Mouse (Mus musculus): ENCODE measurements around the gene Nedd9. TPM values are rescaled to one million over a fixed set of nuclear protein-coding genes. Genes with fewer than 3 reads are reported as not detected.
"Not testable (repeated sequence)": the region's sequence is repeated elsewhere in the genome, so short reads cannot be mapped to it uniquely, and the experiment has no call there.

The Nedd9 gene
- total and polyA plus RNA-seq, 2 experiments from 2014 or later, result 12.6 to 30.5 TPM

- Histone ChIP-seq H3K9me3 (ENCODE audit: low read length) (no peaks in the 10 kb centered on the region), H3K27ac (ENCODE audit: low read depth, low read length) (no peak overlapping the region), H3K4me2 (ENCODE audit: low read depth) (no peak overlapping the region), H3K27me3 (ENCODE audit: insufficient read depth, low read length) (no peaks in the 10 kb centered on the region), H3K36me3 (ENCODE audit: insufficient read depth) (no peaks in the 10 kb centered on the region), H3K9ac (no peak overlapping the region), H3K4me3 (ENCODE audit: low read depth, low read length) (no peak overlapping the region), H3K4me1 (ENCODE audit: insufficient read depth) (no peaks in the 10 kb centered on the region)
- DNase-seq (no peak), ATAC-seq (no peak)
- WGBS, result 41% methylated on average over 4 of the region's 4 CpGs
- TF ChIP-seq CTCF (IDR thresholded peaks at IDR 0.05; ENCODE audit: low read depth), result no peak
These were observed 111.1 kb downstream of the Nedd9 start for GRCm38 (mm10) chr13:41376111-41376510.

- ATAC-seq (no peak), DNase-seq (no peak)
- WGBS, result 83% methylated on average over 6 of the region's 6 CpGs
- no peaks in the 10 kb centered on the region for H3K9me3 ChIP-seq (ENCODE audit: low read length)
- H3K36me3 ChIP-seq (ENCODE audit: insufficient read depth), result no peaks in the 10 kb centered on the region
- no peak for TF ChIP-seq CTCF (IDR thresholded peaks at IDR 0.05; ENCODE audit: low read depth)
- H3K27me3 ChIP-seq (ENCODE audit: insufficient read depth, low read length), result no peaks in the 10 kb centered on the region
- H3K9ac ChIP-seq, result no peak overlapping the region
- no peaks in the 10 kb centered on the region for H3K4me1 ChIP-seq (ENCODE audit: insufficient read depth)
- H3K4me3 ChIP-seq (ENCODE audit: low read depth, low read length), result no peak overlapping the region
- no peak overlapping the region for H3K4me2 ChIP-seq (ENCODE audit: low read depth)
- no peak overlapping the region for H3K27ac ChIP-seq (ENCODE audit: low read depth, low read length)
These were observed 111.5 kb downstream of the Nedd9 start for GRCm38 (mm10) chr13:41375696-41376095.

GRCm38 (mm10) chr13:41374886-41375285, 112.3 kb downstream of the Nedd9 start:
- H3K9me3 ChIP-seq (ENCODE audit: low read length), result no peaks in the 10 kb centered on the region
- no peak for TF ChIP-seq CTCF (IDR thresholded peaks at IDR 0.05; ENCODE audit: low read depth)
- 97% methylated on average over 1 of the region's 1 CpGs for WGBS
- no peaks in the 10 kb centered on the region for H3K4me1 ChIP-seq (ENCODE audit: insufficient read depth)
- H3K4me2 ChIP-seq (ENCODE audit: low read depth), result no peak overlapping the region
- H3K36me3 ChIP-seq (ENCODE audit: insufficient read depth), result no peaks in the 10 kb centered on the region
- H3K9ac ChIP-seq, result no peak overlapping the region
- ATAC-seq (no peak), DNase-seq (no peak)
- no peaks in the 10 kb centered on the region for H3K27me3 ChIP-seq (ENCODE audit: insufficient read depth, low read length)
- no peak overlapping the region for H3K27ac ChIP-seq (ENCODE audit: low read depth, low read length)
- no peak overlapping the region for H3K4me3 ChIP-seq (ENCODE audit: low read depth, low read length)

GRCm38 (mm10) chr13:41372555-41373460, 114.4 kb downstream of the Nedd9 start:
- DNase-seq, result no peak

GRCm38 (mm10) chr13:41371547-41371946, 115.6 kb downstream of the Nedd9 start:
- H3K27me3 ChIP-seq (ENCODE audit: insufficient read depth, low read length), result no peaks in the 10 kb centered on the region
- no peak for TF ChIP-seq CTCF (IDR thresholded peaks at IDR 0.05; ENCODE audit: low read depth)
- no peaks in the 10 kb centered on the region for H3K4me1 ChIP-seq (ENCODE audit: insufficient read depth)
- H3K4me2 ChIP-seq (ENCODE audit: low read depth), result no peak overlapping the region
- no peaks in the 10 kb centered on the region for H3K36me3 ChIP-seq (ENCODE audit: insufficient read depth)
- ATAC-seq, result no peak
- no peaks in the 10 kb centered on the region for H3K9me3 ChIP-seq (ENCODE audit: low read length)
- no peak overlapping the region for H3K9ac ChIP-seq
- H3K4me3 ChIP-seq (ENCODE audit: low read depth, low read length), result no peak overlapping the region
- 91% methylated on average over 3 of the region's 3 CpGs for WGBS
- no peak overlapping the region for H3K27ac ChIP-seq (ENCODE audit: low read depth, low read length)
- no peak for DNase-seq

More at GRCm38 (mm10) chr13:41372555-41373460, 114.4 kb downstream of the Nedd9 start:
- ATAC-seq, result no peak
- Histone ChIP-seq H3K9me3 (ENCODE audit: low read length) (no peaks in the 10 kb centered on the region), H3K36me3 (ENCODE audit: insufficient read depth) (no peaks in the 10 kb centered on the region), H3K9ac (no peak overlapping the region), H3K27ac (ENCODE audit: low read depth, low read length) (no peak overlapping the region), H3K27me3 (ENCODE audit: insufficient read depth, low read length) (no peaks in the 10 kb centered on the region), H3K4me3 (ENCODE audit: low read depth, low read length) (no peak overlapping the region), H3K4me1 (ENCODE audit: insufficient read depth) (no peaks in the 10 kb centered on the region), H3K4me2 (ENCODE audit: low read depth) (no peak overlapping the region)
- WGBS, result 82% methylated on average over 8 of the region's 8 CpGs
- no peak for TF ChIP-seq CTCF (IDR thresholded peaks at IDR 0.05; ENCODE audit: low read depth)

- 87% methylated on average over 5 of the region's 5 CpGs for WGBS
- ATAC-seq (no peak), DNase-seq (no peak)
- H3K4me2 ChIP-seq (ENCODE audit: low read depth), result no peak overlapping the region
- H3K27me3 ChIP-seq (ENCODE audit: insufficient read depth, low read length), result no peaks in the 10 kb centered on the region
- no peak overlapping the region for H3K4me3 ChIP-seq (ENCODE audit: low read depth, low read length)
- H3K9me3 ChIP-seq (ENCODE audit: low read length), result no peaks in the 10 kb centered on the region
- TF ChIP-seq CTCF (IDR thresholded peaks at IDR 0.05; ENCODE audit: low read depth), result no peak
- no peak overlapping the region for H3K27ac ChIP-seq (ENCODE audit: low read depth, low read length)
- no peaks in the 10 kb centered on the region for H3K36me3 ChIP-seq (ENCODE audit: insufficient read depth)
- no peaks in the 10 kb centered on the region for H3K4me1 ChIP-seq (ENCODE audit: insufficient read depth)
- no peak overlapping the region for H3K9ac ChIP-seq
These were observed 118.5 kb downstream of the Nedd9 start for GRCm38 (mm10) chr13:41368612-41369011.

GRCm38 (mm10) chr13:41367176-41367611, 120.0 kb downstream of the Nedd9 start:
- DNase-seq (no peak), ATAC-seq (no peak)
- Histone ChIP-seq H3K4me2 (ENCODE audit: low read depth) (no peak overlapping the region), H3K4me3 (ENCODE audit: low read depth, low read length) (no peak overlapping the region), H3K9ac (no peak overlapping the region), H3K9me3 (ENCODE audit: low read length) (no peaks in the 10 kb centered on the region), H3K36me3 (ENCODE audit: insufficient read depth) (no peaks in the 10 kb centered on the region), H3K27ac (ENCODE audit: low read depth, low read length) (no peak overlapping the region), H3K4me1 (ENCODE audit: insufficient read depth) (no peaks in the 10 kb centered on the region), H3K27me3 (ENCODE audit: insufficient read depth, low read length) (no peaks in the 10 kb centered on the region)
- TF ChIP-seq CTCF (IDR thresholded peaks at IDR 0.05; ENCODE audit: low read depth), result no peak
- 76% methylated on average over 4 of the region's 4 CpGs for WGBS

- H3K4me2 ChIP-seq (ENCODE audit: low read depth); H3K36me3 ChIP-seq (ENCODE audit: insufficient read depth); H3K9ac ChIP-seq; H3K27ac ChIP-seq (ENCODE audit: low read depth, low read length); DNase-seq; ATAC-seq; H3K4me1 ChIP-seq (ENCODE audit: insufficient read depth); H3K4me3 ChIP-seq (ENCODE audit: low read depth, low read length); H3K9me3 ChIP-seq (ENCODE audit: low read length); H3K27me3 ChIP-seq (ENCODE audit: insufficient read depth, low read length): not testable (repeated sequence)
- 12% methylated on average over 1 of the region's 1 CpGs for WGBS
These were observed 120.6 kb downstream of the Nedd9 start for GRCm38 (mm10) chr13:41366609-41367008.
